Mouse (Mus musculus) bone marrow macrophage, adult 2 months (primary cell): ENCODE measurements around the gene Aym1.

Source experiments
- CTCF ChIP-seq: IDR thresholded peaks from 2 replicates; pipeline ENCODE4 v1.5.1; 2012; ENCODE audit warnings: low read depth, mild to moderate bottlenecking, low read length, moderate library complexity
- POLR2A ChIP-seq: IDR thresholded peaks from 2 replicates; pipeline ENCODE4 v1.6.1; 2012; ENCODE audit warnings: mild to moderate bottlenecking, low read depth, low read length, borderline replicate concordance

- TF ChIP-seq CTCF = no peak
- no peak for TF ChIP-seq POLR2A
Observed at GRCm38 (mm10) chr5:113354311-113354710, 2.8 kb upstream of the Aym1 start.
